Mouse (Mus musculus): ENCODE data around the gene Msl3l2.

GRCm38 (mm10) chr10:56089714-56090113 lies 17.0 kb upstream of the Msl3l2 start:
- TF ChIP-seq CTCF (IDR thresholded peaks at IDR 0.05; ENCODE audit: insufficient read depth, low read length) (no peak), POLR2A (IDR thresholded peaks at IDR 0.05; ENCODE audit: borderline replicate concordance, extremely low read depth, low read depth, low read length) (no peak)

Data from lung, adult 2 months (tissue).